Mouse (Mus musculus): Measurements from ENCODE around the gene Serpina3c.
"Not testable (repeated sequence)": the region's sequence is repeated elsewhere in the genome, so short reads cannot be mapped to it uniquely, and the experiment has no call there.

Gene Serpina3c

GRCm38 (mm10) chr12:104112333-104112732, 41.3 kb downstream of the Serpina3c start, which contains the start of gene Serpina3a:
TSS of gene Serpina3a (plus strand) at chr12:104112724.
- not testable (repeated sequence) for DNase-seq (ENCODE audit: low spot score)

- no peak for DNase-seq (ENCODE audit: low spot score)
Measured at GRCm38 (mm10) chr12:104108507-104108906, 45.2 kb downstream of the Serpina3c start.

- no peak for DNase-seq (ENCODE audit: low spot score)
Measured at GRCm38 (mm10) chr12:104106919-104107318, 46.8 kb downstream of the Serpina3c start.

GRCm38 (mm10) chr12:104105847-104106246, 47.8 kb downstream of the Serpina3c start:
- no peak for DNase-seq (ENCODE audit: low spot score)

- no peak for DNase-seq (ENCODE audit: low spot score)
Measured at GRCm38 (mm10) chr12:104100768-104101167, 52.9 kb downstream of the Serpina3c start, which contains the start of gene Serpina5. TSS of gene Serpina5 (plus strand) at chr12:104101113.
